Mouse (Mus musculus): ENCODE data around the gene Sdccag8.

DNA sequence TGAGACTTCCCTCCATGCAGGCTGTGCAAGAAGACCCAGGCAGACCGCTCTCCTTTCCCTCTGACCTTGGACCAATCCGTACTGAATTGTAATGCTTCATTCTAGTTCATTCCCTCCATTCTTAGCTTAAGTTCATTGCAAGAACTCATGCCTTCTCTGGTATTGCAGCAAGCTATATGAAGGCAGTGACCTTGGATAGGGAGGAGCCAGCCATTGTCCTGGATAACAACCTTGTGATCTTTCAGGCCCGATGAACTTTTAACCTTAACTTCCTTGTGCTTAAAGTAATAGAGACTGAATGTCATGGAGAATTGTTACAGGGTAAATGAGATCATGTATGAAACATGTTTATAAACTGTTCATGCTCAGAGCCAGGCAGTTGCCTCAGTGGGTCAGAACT lies 152.8 kb downstream of the Sdccag8 start:
- TF ChIP-seq POLR2A (IDR thresholded peaks at IDR 0.05; ENCODE audit: borderline replicate concordance, insufficient read depth, low read length) (no peak), CTCF (IDR thresholded peaks at IDR 0.05; ENCODE audit: borderline replicate concordance, insufficient read depth, low read depth, low read length) (no peak)

All from cerebellum, adult 2 months (tissue).